Mouse (Mus musculus) E14TG2a.4 (cell line): ENCODE data around the gene Osm.

ENCODE experiments used
- CTCF ChIP-seq: conservative IDR thresholded peaks from 2 replicates; pipeline ENCODE4 v1.5.1; 2014; ENCODE audit warnings: low read length
- NANOG ChIP-seq: IDR thresholded peaks from 2 replicates; pipeline ENCODE4 v1.6.1; 2014; ENCODE audit warnings: borderline replicate concordance, low read length, mixed read lengths
- POU5F1 ChIP-seq: IDR thresholded peaks from 2 replicates; pipeline ENCODE4 v1.6.1; 2014; ENCODE audit warnings: low read length, borderline replicate concordance

DNA sequence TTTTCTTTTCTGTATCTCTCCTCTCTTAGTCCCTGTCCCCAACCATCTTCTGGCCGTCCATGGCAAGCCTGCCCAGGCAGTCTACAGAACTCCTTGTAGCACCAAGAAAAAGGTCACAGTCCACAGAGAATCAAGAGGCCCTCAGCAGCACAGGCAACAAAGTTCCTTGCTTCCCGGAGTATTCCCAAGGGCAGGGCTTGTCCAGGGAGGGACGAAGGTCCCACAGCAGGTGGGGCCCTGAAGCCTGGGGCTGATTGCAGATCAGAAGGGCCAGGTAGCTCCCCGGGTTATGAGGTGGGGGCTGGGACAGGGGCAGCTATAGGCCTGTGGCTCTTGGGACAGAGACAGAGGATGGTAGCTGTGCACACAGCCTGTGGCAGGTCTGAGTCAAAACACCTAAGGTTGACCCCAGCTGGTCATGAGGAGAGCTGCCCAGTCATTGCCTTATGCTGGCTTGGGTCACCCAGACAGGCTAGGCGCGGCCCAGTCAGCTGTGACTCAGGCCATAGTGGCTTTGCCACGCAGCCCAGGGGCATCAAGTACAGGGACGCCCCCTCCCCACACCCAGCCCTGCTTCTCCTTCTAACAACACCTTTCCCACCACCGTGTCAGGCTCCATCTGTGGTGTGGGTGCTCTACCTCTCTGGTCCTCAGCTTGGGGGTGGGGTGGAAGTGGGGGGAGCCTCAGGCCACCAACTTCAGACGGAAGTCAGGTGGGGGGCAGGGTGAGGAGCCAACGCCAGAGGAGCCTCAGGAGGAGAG, 20.8 kb downstream of the Osm start, which contains the start of gene Lif:
- TF ChIP-seq CTCF: no peak
- no peak for TF ChIP-seq NANOG
- no peak for TF ChIP-seq POU5F1
